Mouse (Mus musculus): ENCODE results near the gene Pip5kl1. TPM values are rescaled to one million over a fixed set of nuclear protein-coding genes. Genes with fewer than 3 reads are reported as not detected.

The Pip5kl1 gene
- polyA plus RNA-seq (2016; fragmentation: Nextera tagmentation; extraction: Ambion mirVana), result 3.9 and 5.4 TPM in 2 replicates

DNA sequence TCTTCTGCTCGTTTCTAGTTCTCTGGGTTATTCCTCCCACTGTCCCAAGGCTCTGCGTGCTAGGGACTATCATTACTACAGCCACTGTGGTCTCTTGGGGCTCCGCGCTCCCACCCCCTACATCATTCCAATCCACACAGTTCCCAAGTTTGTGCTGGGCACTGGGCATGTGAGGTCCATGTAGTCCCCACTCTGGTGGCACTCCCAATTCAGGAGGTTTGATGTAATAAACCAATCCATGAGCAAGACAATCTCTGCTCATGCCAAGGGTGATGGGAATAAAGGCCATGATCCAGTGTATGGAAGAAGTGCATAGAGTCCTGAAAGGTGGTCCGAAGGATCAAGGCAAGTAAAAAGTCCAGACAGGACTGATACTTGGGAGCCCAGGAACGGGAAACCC lies at the start of gene Pip5kl1:
Gene Pip5kl1 (plus strand): TSS at position 301 of the 400 bp plus-strand sequence.
- Histone ChIP-seq H3K27ac (0 out of 2 replicates have a peak within 1 kb of the TSS, but pooled peaks have one; percentile 45), H3K27me3 (peaks cover 33% of the 10 kb centered on the region), H3K4me3 (replicated peaks) (peak within 1 kb of the TSS; percentile 54), H3K9me3 (no peaks in the 10 kb centered on the region), H3K4me2 (peak within 1 kb of the TSS; percentile 94), H3K9ac (replicated peaks) (peak within 1 kb of the TSS; percentile 68), H3K36me3 (peaks cover 13% of the 10 kb centered on the region; the same call in 1 of the 2 replicates), H3K4me1 (replicated peaks) (peaks cover 21% of the 10 kb centered on the region)
- WGBS, result 79% methylated on average over 6 of the region's 6 CpGs
- ATAC-seq (ENCODE audit: insufficient number of reproducible peaks, insufficient read depth, low FRiP score, low TSS enrichment, low read depth), result no peak

DNA sequence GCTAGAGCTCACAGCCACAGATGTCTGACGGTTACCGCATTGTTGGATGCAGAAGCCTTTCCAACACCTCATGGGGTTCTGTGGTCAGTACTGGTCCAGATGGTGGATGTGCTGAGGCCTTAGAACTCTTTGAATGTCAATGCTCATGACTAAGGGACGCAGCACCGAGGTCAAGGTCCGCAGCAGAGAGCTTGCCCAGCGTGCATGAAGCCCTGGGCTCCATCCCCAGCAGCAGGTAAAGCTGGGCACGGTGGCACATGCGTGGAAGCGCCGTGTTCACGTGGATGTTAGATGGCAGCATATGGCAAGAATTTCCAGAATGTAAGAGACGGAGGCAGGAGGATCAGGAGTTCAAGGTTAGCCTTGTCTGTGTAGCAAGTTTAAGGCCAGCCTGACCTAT lies 48.8 kb upstream of the Pip5kl1 start:
- ATAC-seq (ENCODE audit: insufficient number of reproducible peaks, insufficient read depth, low FRiP score, low TSS enrichment, low read depth), result no peak
- Histone ChIP-seq H3K27me3 (no peaks in the 10 kb centered on the region), H3K36me3 (no peaks in the 10 kb centered on the region), H3K27ac (no peak overlapping the region), H3K4me1 (replicated peaks) (0 out of 2 replicates have a peak, but pooled peaks cover 3% of the 10 kb centered on the region), H3K4me2 (no peak overlapping the region), H3K9ac (replicated peaks) (no peak overlapping the region), H3K4me3 (replicated peaks) (no peak overlapping the region), H3K9me3 (no peaks in the 10 kb centered on the region)
- 86% methylated on average over 12 of the region's 12 CpGs for WGBS

DNA sequence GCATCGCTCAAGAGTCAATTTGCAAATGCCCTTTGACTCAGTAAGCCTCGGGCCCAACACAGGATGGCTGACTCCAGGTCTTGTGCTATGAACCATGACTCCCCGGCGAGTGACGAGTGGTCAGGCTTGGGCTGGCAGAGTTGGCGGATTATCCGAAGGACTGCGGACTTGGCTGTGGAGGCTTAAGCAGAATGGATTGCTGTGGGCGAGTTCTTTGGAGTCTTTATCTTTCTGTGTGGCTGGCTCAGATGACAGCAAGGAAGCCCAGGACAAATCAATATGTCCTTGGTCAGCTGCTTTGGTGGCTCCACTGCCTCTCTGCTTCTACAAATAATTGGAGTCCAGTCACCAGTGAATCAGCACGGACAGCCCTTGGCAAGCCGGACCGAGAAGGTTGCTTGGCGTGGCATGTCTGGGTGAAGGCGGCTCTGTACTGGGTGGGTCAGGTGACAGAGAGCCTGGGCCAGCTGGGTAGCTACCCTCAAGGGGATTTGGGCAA lies 47.1 kb upstream of the Pip5kl1 start:
- Histone ChIP-seq H3K4me1 (replicated peaks) (0 out of 2 replicates have a peak, but pooled peaks cover 3% of the 10 kb centered on the region), H3K27me3 (no peaks in the 10 kb centered on the region), H3K9me3 (no peaks in the 10 kb centered on the region), H3K9ac (replicated peaks) (no peak overlapping the region), H3K36me3 (no peaks in the 10 kb centered on the region), H3K27ac (no peak overlapping the region), H3K4me3 (replicated peaks) (no peak overlapping the region), H3K4me2 (no peak overlapping the region)
- no peak for ATAC-seq (ENCODE audit: insufficient number of reproducible peaks, insufficient read depth, low FRiP score, low TSS enrichment, low read depth)
- WGBS, result 83% methylated on average over 14 of the region's 14 CpGs

DNA sequence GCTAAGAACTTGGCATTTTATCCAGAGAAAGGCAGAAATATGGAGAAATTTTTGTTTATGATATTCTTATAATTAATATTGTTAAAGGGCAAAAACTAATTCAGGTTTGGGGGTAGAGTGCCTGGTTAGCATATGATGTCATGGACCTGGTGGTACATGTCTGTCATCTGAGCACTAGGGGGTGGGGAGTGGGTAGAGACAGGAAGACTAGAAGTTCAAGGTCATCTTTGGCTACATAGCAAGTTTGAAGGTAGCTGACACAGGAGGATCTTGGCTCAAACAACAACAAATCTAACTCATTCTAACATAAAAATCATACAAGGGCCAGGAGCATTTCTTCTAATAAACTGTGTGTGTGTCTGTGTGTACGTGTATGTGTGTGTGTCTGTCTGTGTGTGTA lies 46.3 kb upstream of the Pip5kl1 start:
- H3K9ac ChIP-seq (replicated peaks), result no peak overlapping the region
- 96% methylated on average over 1 of the region's 1 CpGs for WGBS

DNA sequence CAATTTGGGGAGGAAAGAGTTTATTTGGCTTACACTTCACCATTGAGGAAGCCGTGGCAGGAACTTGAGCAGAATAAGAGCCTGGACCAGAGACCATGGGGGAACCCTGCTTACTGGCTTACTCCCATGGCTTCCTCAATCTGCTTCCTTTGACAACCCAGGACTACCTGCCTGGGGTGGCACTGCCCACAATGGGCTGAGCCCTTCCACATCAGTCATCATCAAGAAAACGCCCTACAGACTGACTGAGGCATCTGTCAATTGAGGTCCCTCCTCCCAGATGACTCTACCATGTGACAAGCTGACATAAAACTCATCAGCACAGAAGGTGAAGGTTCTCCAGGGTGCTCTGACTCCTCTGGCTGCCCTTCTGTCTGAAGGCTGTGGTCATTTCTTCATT lies 44.1 kb upstream of the Pip5kl1 start:
- no peak overlapping the region for H3K9ac ChIP-seq (replicated peaks)
- ATAC-seq (ENCODE audit: insufficient number of reproducible peaks, insufficient read depth, low FRiP score, low TSS enrichment, low read depth), result no peak
- no peak overlapping the region for H3K4me3 ChIP-seq (replicated peaks)
- H3K27me3 ChIP-seq, result no peaks in the 10 kb centered on the region
- no peaks in the 10 kb centered on the region for H3K9me3 ChIP-seq
- H3K36me3 ChIP-seq, result no peaks in the 10 kb centered on the region
- H3K4me1 ChIP-seq (replicated peaks), result peaks cover 12% of the 10 kb centered on the region
- H3K27ac ChIP-seq, result no peak overlapping the region
- H3K4me2 ChIP-seq, result no peak overlapping the region
- WGBS, result 86% methylated on average over 2 of the region's 2 CpGs

More for the DNA sequence above, 46.3 kb upstream of the Pip5kl1 start:
- no peak for ATAC-seq (ENCODE audit: insufficient number of reproducible peaks, insufficient read depth, low FRiP score, low TSS enrichment, low read depth)
- H3K4me2 ChIP-seq, result no peak overlapping the region
- H3K9me3 ChIP-seq, result no peaks in the 10 kb centered on the region
- no peaks in the 10 kb centered on the region for H3K36me3 ChIP-seq
- H3K4me1 ChIP-seq (replicated peaks), result 0 out of 2 replicates have a peak, but pooled peaks cover 3% of the 10 kb centered on the region
- no peaks in the 10 kb centered on the region for H3K27me3 ChIP-seq
- H3K4me3 ChIP-seq (replicated peaks), result no peak overlapping the region
- H3K27ac ChIP-seq, result no peak overlapping the region

DNA sequence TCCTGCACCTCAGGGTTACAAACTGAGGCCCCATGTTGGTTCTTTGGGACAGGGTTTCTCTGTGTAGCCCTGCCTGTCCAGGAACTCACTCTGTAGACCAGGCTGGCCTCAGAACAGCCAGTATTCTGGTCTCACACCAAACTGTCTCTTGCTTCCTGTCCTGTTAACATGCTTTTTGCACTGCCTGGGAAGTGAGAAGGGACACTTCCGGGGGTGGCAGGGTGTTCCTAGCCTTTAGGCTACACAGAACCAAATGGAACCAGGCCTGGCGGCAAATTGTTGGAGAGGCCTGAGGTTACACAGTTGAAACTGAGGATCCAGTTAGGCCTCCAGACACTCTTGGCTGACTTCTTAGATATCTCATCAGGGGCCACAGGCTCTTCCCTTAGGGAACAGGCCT lies 41.4 kb upstream of the Pip5kl1 start:
- Histone ChIP-seq H3K4me2 (no peak overlapping the region), H3K9me3 (no peaks in the 10 kb centered on the region), H3K27ac (0 out of 2 replicates have a peak overlapping the region, but pooled peaks have one; percentile 98), H3K4me1 (replicated peaks) (peaks cover 35% of the 10 kb centered on the region), H3K36me3 (no peaks in the 10 kb centered on the region), H3K9ac (replicated peaks) (no peak overlapping the region), H3K4me3 (replicated peaks) (no peak overlapping the region), H3K27me3 (no peaks in the 10 kb centered on the region)
- ATAC-seq (ENCODE audit: insufficient number of reproducible peaks, insufficient read depth, low FRiP score, low TSS enrichment, low read depth), result no peak
- 81% methylated on average over 2 of the region's 2 CpGs for WGBS

DNA sequence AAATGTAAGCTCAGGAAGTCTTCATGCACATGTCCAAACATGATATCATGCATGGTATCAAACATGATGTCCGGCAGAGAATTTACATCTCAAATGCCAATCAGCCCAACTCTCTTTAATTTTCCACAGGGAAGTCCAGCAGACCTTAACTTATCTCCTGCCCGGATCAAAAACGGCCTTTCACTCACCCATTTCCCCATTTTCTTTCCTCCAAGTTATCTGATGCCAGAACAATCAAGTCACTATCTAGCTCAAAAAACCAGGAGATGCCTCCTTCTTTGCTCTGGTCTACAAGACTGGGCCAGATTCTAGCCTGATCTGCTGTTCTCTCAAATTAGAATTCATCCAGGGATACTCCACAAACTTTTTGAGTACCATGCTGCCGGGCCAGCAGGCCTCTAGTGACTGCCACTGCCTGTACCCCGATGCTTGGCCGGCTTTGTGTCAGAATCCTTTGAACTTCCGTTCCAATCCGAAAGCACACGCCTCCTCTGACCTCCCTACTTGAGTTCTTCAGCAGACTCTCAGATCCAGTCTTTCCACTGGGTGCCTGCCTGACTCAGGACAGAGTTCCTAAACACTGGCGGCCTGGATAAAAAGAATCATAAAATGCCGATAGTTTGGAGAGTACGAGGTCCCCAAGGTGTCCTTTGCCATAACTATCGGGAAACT lies 40.4 kb upstream of the Pip5kl1 start:
- ATAC-seq (ENCODE audit: insufficient number of reproducible peaks, insufficient read depth, low FRiP score, low TSS enrichment, low read depth), result no peak; the same call in 1 of the 2 replicates
- Histone ChIP-seq H3K4me2 (peak overlapping the region; percentile 88), H3K27ac (peak overlapping the region; percentile 98), H3K27me3 (no peaks in the 10 kb centered on the region), H3K4me1 (replicated peaks) (peaks cover 45% of the 10 kb centered on the region), H3K36me3 (no peaks in the 10 kb centered on the region), H3K9me3 (no peaks in the 10 kb centered on the region), H3K4me3 (replicated peaks) (peak overlapping the region; percentile 91), H3K9ac (replicated peaks) (peak overlapping the region; percentile 71)
- WGBS, result 11% methylated on average over 13 of the region's 13 CpGs

DNA sequence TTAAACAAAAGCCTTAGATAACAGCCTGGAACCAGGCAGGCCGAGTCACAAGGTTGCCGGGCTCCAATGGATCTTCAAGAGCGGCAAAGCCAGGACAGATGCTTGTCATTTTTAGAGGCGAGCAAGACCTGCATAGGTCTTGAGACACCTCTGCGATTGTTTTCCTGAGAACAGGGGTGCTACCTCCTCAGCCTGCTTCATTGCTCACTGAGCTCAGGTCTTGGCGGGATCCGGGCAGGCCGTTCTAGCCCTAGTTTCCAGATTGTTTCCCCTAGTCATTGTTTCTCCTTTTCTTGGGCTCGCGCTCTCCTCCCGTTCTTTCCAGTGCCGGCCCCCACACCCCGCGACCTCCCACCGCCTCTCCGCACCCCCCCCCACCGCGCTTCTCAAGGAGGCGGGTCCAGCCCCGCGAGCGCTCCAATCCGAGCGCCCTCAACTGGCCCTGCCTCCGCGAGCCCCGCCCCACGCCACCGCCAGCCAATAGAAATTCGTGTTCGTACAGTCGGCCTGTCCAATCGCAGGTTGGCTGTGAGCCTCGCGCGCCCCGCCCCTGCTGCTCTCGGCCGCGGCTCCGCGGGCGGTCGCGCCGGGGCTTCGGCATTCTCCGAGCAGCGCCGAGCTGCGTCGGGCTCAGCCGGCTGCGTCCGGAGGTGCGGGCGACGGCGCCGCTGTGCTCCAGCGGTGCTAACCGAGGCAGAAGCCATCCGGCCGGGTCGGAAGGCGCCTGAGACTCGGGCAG lies 39.7 kb upstream of the Pip5kl1 start, which contains the start of gene Fam102a:
Gene Fam102a (plus strand): TSS at position 600 of the 739 bp plus-strand sequence.
- peak; percentile 95 for ATAC-seq (ENCODE audit: insufficient number of reproducible peaks, insufficient read depth, low FRiP score, low TSS enrichment, low read depth)
- under 1% methylated on average over 67 of the region's 67 CpGs for WGBS
- Histone ChIP-seq H3K4me3 (replicated peaks) (peak within 1 kb of the TSS; percentile 91), H3K27ac (peak within 1 kb of the TSS; percentile 98), H3K4me1 (replicated peaks) (peaks cover 52% of the 10 kb centered on the region), H3K9me3 (no peaks in the 10 kb centered on the region), H3K27me3 (no peaks in the 10 kb centered on the region), H3K36me3 (no peaks in the 10 kb centered on the region), H3K4me2 (peak within 1 kb of the TSS; percentile 88), H3K9ac (replicated peaks) (peak within 1 kb of the TSS; percentile 93)

DNA sequence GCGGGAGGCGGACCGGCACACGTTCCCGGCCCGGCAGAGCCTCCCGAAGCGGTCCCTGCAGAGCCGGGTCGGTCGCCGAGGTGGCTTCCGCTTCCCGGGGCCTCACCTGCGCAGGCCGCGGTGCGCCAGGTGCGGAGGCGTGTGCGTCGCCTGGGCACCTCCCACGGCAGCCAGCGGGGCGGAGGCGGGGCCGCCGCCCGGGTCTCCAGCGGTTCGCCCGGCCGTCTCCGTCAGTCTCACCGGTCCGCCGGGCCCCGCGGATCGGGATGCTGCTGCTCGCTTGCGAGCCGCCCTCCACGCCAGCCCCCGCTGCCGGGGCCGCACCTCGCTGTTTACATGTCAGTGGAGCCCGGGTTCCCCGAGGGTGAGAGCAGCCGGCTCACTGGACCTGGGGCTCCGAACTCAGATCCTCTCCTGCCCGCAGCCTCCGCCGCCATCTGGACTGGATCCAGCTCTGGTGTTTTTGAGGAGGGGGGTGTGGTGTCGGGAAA lies 39.1 kb upstream of the Pip5kl1 start:
- H3K27me3 ChIP-seq, result no peaks in the 10 kb centered on the region
- H3K4me2 ChIP-seq, result peak overlapping the region; percentile 88
- WGBS, result 1% methylated on average over 45 of the region's 56 CpGs
- ATAC-seq (ENCODE audit: insufficient number of reproducible peaks, insufficient read depth, low FRiP score, low TSS enrichment, low read depth), result no peak; the same call in 1 of the 2 replicates
- peak overlapping the region; percentile 91 for H3K4me3 ChIP-seq (replicated peaks)
- H3K4me1 ChIP-seq (replicated peaks), result peaks cover 54% of the 10 kb centered on the region
- peak overlapping the region; percentile 93 for H3K9ac ChIP-seq (replicated peaks)
- H3K9me3 ChIP-seq, result no peaks in the 10 kb centered on the region
- H3K36me3 ChIP-seq, result no peaks in the 10 kb centered on the region
- H3K27ac ChIP-seq, result peak overlapping the region; percentile 98

DNA sequence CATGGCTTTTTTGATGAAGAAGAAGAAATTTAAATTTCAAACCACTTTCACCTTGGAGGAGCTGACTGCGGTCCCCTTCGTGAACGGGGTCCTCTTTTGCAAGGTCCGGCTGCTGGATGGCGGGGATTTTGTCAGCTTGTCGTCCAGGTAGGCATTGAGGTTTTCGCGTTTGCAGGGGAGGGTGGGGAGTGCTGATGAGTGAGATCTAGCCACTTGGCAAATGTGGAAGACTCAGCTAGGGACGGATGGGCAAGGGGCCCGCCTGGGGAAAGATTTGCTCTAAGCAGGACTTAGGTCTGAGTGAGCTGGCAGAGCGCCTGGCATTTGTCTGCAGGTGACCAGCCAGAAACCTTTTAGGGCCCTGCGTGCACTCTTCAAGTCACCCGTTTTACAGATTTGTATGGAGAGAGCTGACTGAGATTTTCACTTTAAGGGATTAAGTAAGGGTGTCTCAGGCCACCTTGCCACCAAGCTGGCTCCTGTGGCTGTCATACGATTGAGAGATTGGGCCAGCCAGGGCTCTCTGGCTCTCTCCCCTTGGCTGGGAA lies 38.4 kb upstream of the Pip5kl1 start:
- Histone ChIP-seq H3K9ac (replicated peaks) (peak overlapping the region; percentile 93), H3K4me2 (peak overlapping the region; percentile 88), H3K27me3 (no peaks in the 10 kb centered on the region), H3K27ac (peak overlapping the region; percentile 98; the same call in 1 of the 2 replicates), H3K4me3 (replicated peaks) (peak overlapping the region; percentile 91), H3K9me3 (no peaks in the 10 kb centered on the region), H3K36me3 (no peaks in the 10 kb centered on the region), H3K4me1 (replicated peaks) (peaks cover 57% of the 10 kb centered on the region)
- ATAC-seq (ENCODE audit: insufficient number of reproducible peaks, insufficient read depth, low FRiP score, low TSS enrichment, low read depth), result no peak
- 1% methylated on average over 14 of the region's 14 CpGs for WGBS
